Comparison of ENCODE assay signal across 18 mouse cellular contexts in the genomic region with DNA sequence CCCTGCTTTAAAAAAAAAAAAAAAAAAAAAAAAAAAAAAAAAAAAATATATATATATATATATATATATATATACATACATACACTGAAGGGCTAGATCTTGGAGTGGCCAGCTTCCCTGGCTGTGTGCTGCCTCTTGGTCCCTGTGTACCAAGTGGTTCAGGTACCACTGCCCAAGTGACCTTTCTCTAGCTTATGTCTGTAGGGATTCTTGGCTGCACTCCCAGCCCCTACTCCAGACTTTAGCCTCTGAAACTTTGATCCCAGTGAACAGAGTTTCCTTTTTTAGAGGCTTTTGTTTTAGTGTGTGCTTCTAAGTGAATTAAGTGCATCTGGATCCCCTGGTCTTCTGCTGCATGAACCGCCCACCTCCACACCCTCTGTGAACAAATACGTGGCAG. TPM values are rescaled to one million over a fixed set of nuclear protein-coding genes. Genes with fewer than 3 reads are reported as not detected.
A peak's percentile ranks its signal among the peaks of the same experiment; 100 is the strongest.
DNase-seq lines count a peak whose midpoint lies in the region; ATAC-seq and TF ChIP-seq lines count a peak whose summit lies in the region.
"Had no signal": no experiment of that assay in that cellular context is flagged by ENCODE, and none has a peak within 500 bp of the region (broad histone marks: within the 10 kb centered on the region; RNA-seq: fewer than 3 reads in every experiment).

No protein-coding gene starts in this region.

- DNase-seq in heart, adult 8-10 months (ENCODE audit: low spot score): no peak
- no peak for DNase-seq in liver, postnatal 0 days
- DNase-seq in kidney, adult 2 months: peak; percentile 92
- peak; percentile 87 to 89 for DNase-seq in kidney, postnatal 25 days
- DNase-seq in thymus, postnatal 14 days: no peak
- DNase-seq: adrenal gland, postnatal 10 days; cerebellum, adult 11 months; cerebellum, postnatal 14 days; embryo, embryonic 11 days; thymus, adult 2 months had no signal

- H3K36me3 ChIP-seq in heart, embryonic 14.5 days (ENCODE audit: control insufficient read depth, insufficient read depth, low read length): no peaks in the 10 kb centered on the region
- no peaks in the 10 kb centered on the region for H3K36me3 ChIP-seq in liver, postnatal 0 days (replicated peaks; ENCODE audit: insufficient read depth, low read length)
- no peaks in the 10 kb centered on the region for H3K36me3 ChIP-seq in liver, embryonic 12.5 days
- no peaks in the 10 kb centered on the region for H3K36me3 ChIP-seq in kidney, adult 2 months (ENCODE audit: control insufficient read depth, insufficient read depth, low read length)
- no peaks in the 10 kb centered on the region for H3K36me3 ChIP-seq in forebrain, embryonic 15.5 days
- H3K36me3 ChIP-seq: embryonic facial prominence, embryonic 15.5 days; hindbrain, embryonic 12.5 days; neural tube, embryonic 12.5 days; stomach, embryonic 15.5 days had no signal

- H3K4me2 ChIP-seq in heart, embryonic 14.5 days (ENCODE audit: low read length): peak overlapping the region; percentile 19; the same call in 1 of the 2 replicates
- H3K4me2 ChIP-seq in liver, postnatal 0 days (ENCODE audit: low read depth, low read length): no peak overlapping the region
- H3K4me2 ChIP-seq in liver, embryonic 12.5 days: no peak overlapping the region
- no peak overlapping the region for H3K4me2 ChIP-seq in forebrain, embryonic 15.5 days (replicated peaks)
- H3K4me2 ChIP-seq: embryonic facial prominence, embryonic 15.5 days; hindbrain, embryonic 12.5 days; neural tube, embryonic 12.5 days; stomach, embryonic 15.5 days had no signal

- no peak for TF ChIP-seq POLR2A in kidney, adult 2 months (IDR thresholded peaks at IDR 0.05; ENCODE audit: low read depth, low read length)

- H3K9me3 ChIP-seq in heart, embryonic 14.5 days (ENCODE audit: control insufficient read depth, low read length): no peaks in the 10 kb centered on the region
- no peaks in the 10 kb centered on the region for H3K9me3 ChIP-seq in liver, postnatal 0 days (ENCODE audit: low read length)
- H3K9me3 ChIP-seq in liver, embryonic 12.5 days (replicated peaks): no peaks in the 10 kb centered on the region
- H3K9me3 ChIP-seq in forebrain, embryonic 15.5 days: no peaks in the 10 kb centered on the region
- H3K9me3 ChIP-seq: embryonic facial prominence, embryonic 15.5 days; hindbrain, embryonic 12.5 days; neural tube, embryonic 12.5 days; stomach, embryonic 15.5 days had no signal

- H3K4me3 ChIP-seq in heart, embryonic 14.5 days (ENCODE audit: control insufficient read depth in 1 of 2, insufficient read depth in 1 of 2, low read depth in 1 of 2, low read length in 2 of 2): no peak overlapping the region
- no peak overlapping the region for H3K4me3 ChIP-seq in liver, postnatal 0 days (ENCODE audit: low read depth, low read length)
- no peak overlapping the region for H3K4me3 ChIP-seq in liver, embryonic 12.5 days
- H3K4me3 ChIP-seq in kidney, adult 2 months (ENCODE audit: insufficient read depth, low read depth, low read length): no peak overlapping the region
- H3K4me3 ChIP-seq in forebrain, embryonic 15.5 days: no peak overlapping the region
- H3K4me3 ChIP-seq: embryonic facial prominence, embryonic 15.5 days; hindbrain, embryonic 12.5 days; neural tube, embryonic 12.5 days; stomach, embryonic 15.5 days had no signal

- ATAC-seq in heart, embryonic 14.5 days (ENCODE audit: insufficient number of reproducible peaks, insufficient read depth, low FRiP score, low read depth): no peak
- peak; percentile 51 for ATAC-seq in liver, postnatal 0 days
- no peak for ATAC-seq in liver, embryonic 12.5 days
- no peak for ATAC-seq in forebrain, embryonic 15.5 days (replicated peaks)
- ATAC-seq: inflammation-experienced regulatory T-cells, adult 6 months had no signal

- peak overlapping the region; percentile 45 to 48; a peak in 2 of 4 replicates for H3K27ac ChIP-seq in heart, embryonic 14.5 days (replicated peaks in 1 of 2; ENCODE audit: control insufficient read depth in 1 of 2, insufficient read depth in 1 of 2, low read depth in 2 of 2, low read length in 2 of 2)
- H3K27ac ChIP-seq in liver, postnatal 0 days (ENCODE audit: low read depth): no peak overlapping the region
- no peak overlapping the region for H3K27ac ChIP-seq in liver, embryonic 12.5 days
- H3K27ac ChIP-seq in kidney, adult 2 months (ENCODE audit: insufficient read depth, low read depth, low read length): peak overlapping the region; percentile 83
- H3K27ac ChIP-seq in forebrain, embryonic 15.5 days (replicated peaks): no peak overlapping the region
- H3K27ac ChIP-seq: embryonic facial prominence, embryonic 15.5 days; neural tube, embryonic 12.5 days; stomach, embryonic 15.5 days had no signal

- H3K4me1 ChIP-seq in heart, embryonic 14.5 days (ENCODE audit: control insufficient read depth in 2 of 2, insufficient read depth in 2 of 2, low read length in 2 of 2): peaks cover 27 to 50% of the 10 kb centered on the region in 2 experiments
- H3K4me1 ChIP-seq in liver, postnatal 0 days (ENCODE audit: insufficient read depth): peaks cover 7% of the 10 kb centered on the region; the same call in 1 of the 2 replicates
- peaks cover 10% of the 10 kb centered on the region; the same call in 1 of the 2 replicates for H3K4me1 ChIP-seq in liver, embryonic 12.5 days
- H3K4me1 ChIP-seq in kidney, adult 2 months (ENCODE audit: control insufficient read depth, insufficient read depth, low read length): peaks cover 36% of the 10 kb centered on the region
- H3K4me1 ChIP-seq in forebrain, embryonic 15.5 days: peaks cover 12% of the 10 kb centered on the region

- no peak for TF ChIP-seq CTCF in liver, postnatal 0 days (IDR thresholded peaks at IDR 0.05; ENCODE audit: low read depth)
- no peak for TF ChIP-seq CTCF in kidney, adult 2 months (conservative IDR thresholded peaks at IDR 0.05; ENCODE audit: insufficient read depth, insufficient read length, low read depth, low read length)

- no peaks in the 10 kb centered on the region for H3K27me3 ChIP-seq in heart, embryonic 14.5 days (ENCODE audit: control insufficient read depth, insufficient read depth, low read length)
- no peaks in the 10 kb centered on the region for H3K27me3 ChIP-seq in liver, postnatal 0 days (ENCODE audit: insufficient read depth, low read length)
- no peaks in the 10 kb centered on the region for H3K27me3 ChIP-seq in liver, embryonic 12.5 days (replicated peaks)
- no peaks in the 10 kb centered on the region for H3K27me3 ChIP-seq in kidney, adult 2 months (replicated peaks; ENCODE audit: control insufficient read depth, insufficient read depth, low read length)
- H3K27me3 ChIP-seq in forebrain, embryonic 15.5 days: no peaks in the 10 kb centered on the region
- H3K27me3 ChIP-seq: embryonic facial prominence, embryonic 15.5 days; hindbrain, embryonic 12.5 days; neural tube, embryonic 12.5 days; stomach, embryonic 15.5 days had no signal

- 30% methylated on average over 2 of the region's 2 CpGs for whole genome bisulfite sequencing in heart, embryonic 14.5 days
- 61% methylated on average over 2 of the region's 2 CpGs for WGBS in liver, postnatal 0 days (ENCODE audit: insufficient replicate concordance)
- 72% methylated on average over 2 of the region's 2 CpGs for WGBS in liver, embryonic 12.5 days (ENCODE audit: insufficient replicate concordance)
- 33% methylated on average over 2 of the region's 2 CpGs for WGBS in kidney, adult 2 months
- WGBS in forebrain, embryonic 15.5 days: 46% methylated on average over 2 of the region's 2 CpGs

- no peak overlapping the region for H3K9ac ChIP-seq in heart, embryonic 14.5 days (ENCODE audit: low read length)
- no peak overlapping the region for H3K9ac ChIP-seq in liver, postnatal 0 days (replicated peaks)
- H3K9ac ChIP-seq in liver, embryonic 12.5 days: no peak overlapping the region
- H3K9ac ChIP-seq in forebrain, embryonic 15.5 days (replicated peaks): no peak overlapping the region
- H3K9ac ChIP-seq: embryonic facial prominence, embryonic 15.5 days; hindbrain, embryonic 12.5 days; neural tube, embryonic 12.5 days; stomach, embryonic 15.5 days had no signal

- TF ChIP-seq EP300 in liver, postnatal 0 days (IDR thresholded peaks at IDR 0.05; ENCODE audit: low read depth): no peak

RNA-seq across cellular contexts. Expression of gene Fam171a1, which starts 24.3 kb away (rescaled TPM):
- 25.3 and 26.1 TPM in 2 replicates for polyA plus RNA-seq in heart, embryonic 14.5 days (2014; fragmentation: Nextera tagmentation; extraction: Ambion mirVana)
- total RNA-seq in heart, adult 8-10 months (2022): 10 to 100 TPM; 12.1 to 16.7 (median 14.0) TPM
- 2.4 and 2.5 TPM in 2 replicates for polyA plus RNA-seq in liver, postnatal 0 days (2015; fragmentation: Nextera tagmentation; extraction: Ambion mirVana)
- 7.0 and 7.6 TPM in 2 replicates for polyA plus RNA-seq in liver, embryonic 12.5 days (2016; fragmentation: Nextera tagmentation; extraction: Ambion mirVana)
- 21.7 and 23.7 TPM in 2 replicates for polyA plus RNA-seq in kidney, adult 2 months (2012; rRNA removed)
- polyA plus RNA-seq in forebrain, embryonic 15.5 days (2015; fragmentation: Nextera tagmentation; extraction: Ambion mirVana): 28.7 and 31.2 TPM in 2 replicates
- polyA plus RNA-seq: inflammation-experienced regulatory T-cells, adult 6 months had no signal

Comparison
In these comparisons a context has a peak if more than half of its experiments do, and no peak if none do; other contexts are left out.
1. H3K27ac ChIP-seq: peak in heart, embryonic 14.5 days (2 of 2) and kidney, adult 2 months (single experiment); none in liver, postnatal 0 days (single experiment), liver, embryonic 12.5 days (single experiment) and forebrain, embryonic 15.5 days (single experiment).
2. DNase-seq: peak in kidney, adult 2 months (single experiment) and kidney, postnatal 25 days (2 of 2); none in heart, adult 8-10 months (single experiment), liver, postnatal 0 days (single experiment) and thymus, postnatal 14 days (single experiment).